Mouse (Mus musculus) megakaryocyte progenitor cell, adult 5-6 weeks (primary cell): ENCODE results near the gene Ptprn. TPM values are rescaled to one million over a fixed set of nuclear protein-coding genes. Genes with fewer than 3 reads are reported as not detected.

Source experiments
- total RNA-seq, 2 experiments: library from RNA; stranded (forward) in 1 of 2; stranded (reverse) in 1 of 2; fragments of 157-497, 149-512 nt in 1 of 2; fragments of 200-1000 nt in 1 of 2; gene quantifications; 2 replicates each; pipeline versions ENCODE4 v1.2.3 to v1.2.4; 2015 to 2017

Ptprn gene
- total RNA-seq, 2 experiments from 2014 or later, result 0.15 TPM; not detected in 1

Other genes with a start within 250 kb of the Ptprn start
- 9.3 and 11.1 TPM in 2 replicates for gene Nhej1, start 139.3 kb downstream of the Ptprn start, total RNA-seq (2015)
- 10.4 and 12.6 TPM in 2 replicates for gene Nhej1, start 139.3 kb downstream of the Ptprn start, total RNA-seq (2017)
- gene Slc23a3, start 130.6 kb downstream of the Ptprn start, total RNA-seq (2015), result 0.15 and 0.44 TPM in 2 replicates
- not detected in 2 replicates for gene Slc23a3, start 130.6 kb downstream of the Ptprn start, total RNA-seq (2017)
- gene Cnppd1, start 121.8 kb downstream of the Ptprn start, total RNA-seq (2015), result 16.8 and 17.2 TPM in 2 replicates
- gene Cnppd1, start 121.8 kb downstream of the Ptprn start, total RNA-seq (2017), result 40.3 and 52.9 TPM in 2 replicates
- 40.8 and 47.4 TPM in 2 replicates for gene Retreg2, start 121.7 kb downstream of the Ptprn start, total RNA-seq (2015)
- gene Retreg2, start 121.7 kb downstream of the Ptprn start, total RNA-seq (2017), result 42.3 and 50.2 TPM in 2 replicates
- 20.2 and 21.5 TPM in 2 replicates for gene Zfand2b, start 95.9 kb downstream of the Ptprn start, total RNA-seq (2015)
- 24.4 and 24.7 TPM in 2 replicates for gene Zfand2b, start 95.9 kb downstream of the Ptprn start, total RNA-seq (2017)
- gene Abcb6, start 84.1 kb downstream of the Ptprn start, total RNA-seq (2015), result 10.0 and 12.8 TPM in 2 replicates
- gene Abcb6, start 84.1 kb downstream of the Ptprn start, total RNA-seq (2017), result 10.3 and 14.8 TPM in 2 replicates
- gene Ankzf1, start 72.4 kb downstream of the Ptprn start, total RNA-seq (2015), result 7.7 and 7.8 TPM in 2 replicates
- 21.7 and 27.0 TPM in 2 replicates for gene Ankzf1, start 72.4 kb downstream of the Ptprn start, total RNA-seq (2017)
- 14.5 and 18.2 TPM in 2 replicates for gene Atg9a, start 72.3 kb downstream of the Ptprn start, total RNA-seq (2015)
- gene Atg9a, start 72.3 kb downstream of the Ptprn start, total RNA-seq (2017), result 7.2 and 9.5 TPM in 2 replicates
- 24.2 and 31.9 TPM in 2 replicates for gene Glb1l, start 53.7 kb downstream of the Ptprn start, total RNA-seq (2015)
- gene Glb1l, start 53.7 kb downstream of the Ptprn start, total RNA-seq (2017), result 12.3 and 13.7 TPM in 2 replicates
- gene Stk16, start 53.7 kb downstream of the Ptprn start, total RNA-seq (2015), result 208 and 214 TPM in 2 replicates
- 135 and 187 TPM in 2 replicates for gene Stk16, start 53.7 kb downstream of the Ptprn start, total RNA-seq (2017)
- 777 and 847 TPM in 2 replicates for gene Tuba4a, start 44.6 kb downstream of the Ptprn start, total RNA-seq (2015)
- gene Tuba4a, start 44.6 kb downstream of the Ptprn start, total RNA-seq (2017), result 369 and 385 TPM in 2 replicates
- gene A630095N17Rik, start 32.4 kb downstream of the Ptprn start, total RNA-seq (2015), result 0.56 and 1.2 TPM in 2 replicates
- gene A630095N17Rik, start 32.4 kb downstream of the Ptprn start, total RNA-seq (2017), result 1.2 TPM in 1 of 2 replicates, not detected in the other
- gene Dnajb2, start 28.1 kb downstream of the Ptprn start, total RNA-seq (2015), result 1.3 and 1.8 TPM in 2 replicates
- 1.9 and 6.4 TPM in 2 replicates for gene Dnajb2, start 28.1 kb downstream of the Ptprn start, total RNA-seq (2017)
- gene Resp18, start 13.9 kb upstream of the Ptprn start, total RNA-seq (2015), result not detected in 2 replicates
- not detected in 2 replicates for gene Resp18, start 13.9 kb upstream of the Ptprn start, total RNA-seq (2017)
- gene Dnpep, start 53.5 kb upstream of the Ptprn start, total RNA-seq (2015), result 31.3 and 39.7 TPM in 2 replicates
- gene Dnpep, start 53.5 kb upstream of the Ptprn start, total RNA-seq (2017), result 36.4 and 41.7 TPM in 2 replicates
- not detected in 2 replicates for gene Des, start 95.8 kb upstream of the Ptprn start, total RNA-seq (2015)
- gene Des, start 95.8 kb upstream of the Ptprn start, total RNA-seq (2017), result not detected in 2 replicates
- gene Speg, start 110.8 kb upstream of the Ptprn start, total RNA-seq (2015), result not detected in 2 replicates
- gene Speg, start 110.8 kb upstream of the Ptprn start, total RNA-seq (2017), result not detected in 2 replicates
- gene Gmppa, start 171.4 kb upstream of the Ptprn start, total RNA-seq (2015), result 65.8 and 74.1 TPM in 2 replicates
- 87.0 and 98.6 TPM in 2 replicates for gene Gmppa, start 171.4 kb upstream of the Ptprn start, total RNA-seq (2017)
- gene Asic4, start 185.9 kb upstream of the Ptprn start, total RNA-seq (2015), result not detected in 2 replicates
- not detected in 2 replicates for gene Asic4, start 185.9 kb upstream of the Ptprn start, total RNA-seq (2017)
- 0.27 and 0.83 TPM in 2 replicates for gene Chpf, start 214.8 kb upstream of the Ptprn start, total RNA-seq (2015)
- gene Chpf, start 214.8 kb upstream of the Ptprn start, total RNA-seq (2017), result 0.57 and 2.0 TPM in 2 replicates
- not detected in 2 replicates for gene Tmem198, start 215.0 kb upstream of the Ptprn start, total RNA-seq (2015)
- 2.9 TPM in 1 of 2 replicates, not detected in the other for gene Tmem198, start 215.0 kb upstream of the Ptprn start, total RNA-seq (2017)
- gene Obsl1, start 241.9 kb upstream of the Ptprn start, total RNA-seq (2015), result 1.0 TPM in 1 of 2 replicates, not detected in the other
- gene Obsl1, start 241.9 kb upstream of the Ptprn start, total RNA-seq (2017), result 0.30 TPM in 1 of 2 replicates, not detected in the other
- gene Inha, start 242.6 kb upstream of the Ptprn start, total RNA-seq (2015), result not detected in 2 replicates
- not detected in 2 replicates for gene Inha, start 242.6 kb upstream of the Ptprn start, total RNA-seq (2017)